Mouse (Mus musculus) E14TG2a.4 (cell line): ENCODE data around the gene Zfp786.

ENCODE experiments used
- CTCF ChIP-seq: conservative IDR thresholded peaks from 2 replicates; pipeline ENCODE4 v1.5.1; 2014; ENCODE audit warnings: low read length
- NANOG ChIP-seq: IDR thresholded peaks from 2 replicates; pipeline ENCODE4 v1.6.1; 2014; ENCODE audit warnings: borderline replicate concordance, low read length, mixed read lengths

- TF ChIP-seq NANOG (no peak), CTCF (no peak)
Observed at GRCm38 (mm10) chr6:47842337-47842736, 11.7 kb upstream of the Zfp786 start.
